Mouse (Mus musculus) limb, embryonic 10.5 days (tissue): Measurements from ENCODE around the gene Thy1. TPM values are rescaled to one million over a fixed set of nuclear protein-coding genes. Genes with fewer than 3 reads are reported as not detected.

ENCODE experiments used
- DNase-seq: peaks from one replicate; pipeline ENCODE4 v3.0.0-alpha.2; 2017; ENCODE audit warnings: low spot score
- H3K27ac ChIP-seq: fragments of 300-500 bp; sonication (generic); 2 replicates; pipeline ENCODE4 v1.5.1; 2016; ENCODE audit warnings: mild to moderate bottlenecking
- H3K27me3 ChIP-seq: fragments of 300-500 bp; sonication (generic); 2 replicates; pipeline ENCODE4 v1.6.1; 2016; ENCODE audit warnings: low read depth, mild to moderate bottlenecking; ENCODE audit not compliant: poor library complexity, severe bottlenecking
- H3K36me3 ChIP-seq: fragments of 300-500 bp; sonication (generic); 2 replicates; pipeline ENCODE4 v1.6.1; 2016; ENCODE audit warnings: mild to moderate bottlenecking, moderate library complexity
- H3K4me1 ChIP-seq: fragments of 300-500 bp; sonication (generic); 2 replicates; pipeline ENCODE4 v1.6.1; 2016
- H3K4me3 ChIP-seq: fragments of 300-500 bp; sonication (generic); 2 replicates; pipeline ENCODE4 v1.5.1; 2016; ENCODE audit warnings: mild to moderate bottlenecking, moderate library complexity
- H3K9me3 ChIP-seq: fragments of 300-500 bp; sonication (generic); replicated peaks from 2 replicates; pipeline ENCODE4 v1.6.1; 2016; ENCODE audit warnings: mild to moderate bottlenecking
- WGBS: fragments of 180-500 bp; shearing (Covaris S2); methylation state at CpG from one replicate; pipeline ENCODE4 v1.1.7; 2016; 5-methylcytosine and 5-hydroxymethylcytosine counted together
- polyA plus RNA-seq: library from polyadenylated mRNA; unstranded; fragments of >200 nt; fragmentation: Nextera tagmentation; extraction: Ambion mirVana; gene quantifications from 2 replicates; pipeline ENCODE4 v1.2.1, GENCODE M21; 2016

The Thy1 gene
- polyA plus RNA-seq, 1 experiment from 2014 or later, result 0.21 TPM

DNA sequence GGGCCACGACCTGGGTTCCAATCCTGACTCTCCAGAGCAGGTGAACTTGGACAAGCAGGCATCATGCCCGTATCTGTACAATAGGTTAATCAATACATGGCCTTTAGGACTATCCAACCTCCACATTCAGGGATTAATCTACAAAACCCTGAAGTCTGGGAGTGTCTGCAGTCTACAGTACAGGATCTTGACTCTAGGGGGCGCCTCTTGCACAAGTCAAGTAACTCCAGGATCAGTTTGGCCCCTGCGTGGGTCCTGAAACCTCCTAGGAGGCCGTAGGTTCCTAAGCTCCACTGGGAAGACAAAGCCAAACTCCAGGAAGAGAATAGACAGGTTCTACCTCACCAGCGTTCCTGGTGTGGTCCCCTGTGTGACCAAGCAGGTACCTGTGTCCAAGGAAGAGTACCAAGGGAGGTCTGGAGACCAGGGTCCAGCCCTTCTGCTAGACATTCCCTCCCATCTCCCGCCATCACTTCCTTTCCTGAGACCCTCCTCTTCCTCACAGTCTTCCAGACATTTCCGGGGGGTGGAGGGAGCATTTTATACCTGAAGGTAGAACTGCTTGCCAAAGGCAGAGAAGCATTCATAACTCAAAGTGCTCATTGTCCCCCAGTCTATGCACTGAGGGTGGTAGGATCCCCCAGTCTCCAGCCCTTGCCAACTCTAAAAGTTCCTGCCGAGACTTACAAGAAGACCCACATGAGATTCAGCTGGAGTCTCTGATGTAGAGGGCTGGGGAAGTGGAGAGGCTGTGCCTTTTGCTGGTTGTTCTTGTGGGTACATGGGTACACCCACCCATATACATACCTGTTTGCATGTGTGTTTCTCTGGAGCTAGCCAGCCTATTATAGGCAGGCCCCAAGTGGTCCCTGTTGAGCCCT is 31.5 kb downstream of the Thy1 start:
- no peak overlapping the region for H3K27ac ChIP-seq
- H3K36me3 ChIP-seq, result no peaks in the 10 kb centered on the region
- H3K9me3 ChIP-seq, result no peaks in the 10 kb centered on the region
- WGBS, result 56% methylated on average over 9 of the region's 9 CpGs
- no peak overlapping the region for H3K4me3 ChIP-seq
- H3K4me1 ChIP-seq, result peaks cover 38% of the 10 kb centered on the region
- DNase-seq, result no peak
- H3K27me3 ChIP-seq, result peaks cover 49% of the 10 kb centered on the region

DNA sequence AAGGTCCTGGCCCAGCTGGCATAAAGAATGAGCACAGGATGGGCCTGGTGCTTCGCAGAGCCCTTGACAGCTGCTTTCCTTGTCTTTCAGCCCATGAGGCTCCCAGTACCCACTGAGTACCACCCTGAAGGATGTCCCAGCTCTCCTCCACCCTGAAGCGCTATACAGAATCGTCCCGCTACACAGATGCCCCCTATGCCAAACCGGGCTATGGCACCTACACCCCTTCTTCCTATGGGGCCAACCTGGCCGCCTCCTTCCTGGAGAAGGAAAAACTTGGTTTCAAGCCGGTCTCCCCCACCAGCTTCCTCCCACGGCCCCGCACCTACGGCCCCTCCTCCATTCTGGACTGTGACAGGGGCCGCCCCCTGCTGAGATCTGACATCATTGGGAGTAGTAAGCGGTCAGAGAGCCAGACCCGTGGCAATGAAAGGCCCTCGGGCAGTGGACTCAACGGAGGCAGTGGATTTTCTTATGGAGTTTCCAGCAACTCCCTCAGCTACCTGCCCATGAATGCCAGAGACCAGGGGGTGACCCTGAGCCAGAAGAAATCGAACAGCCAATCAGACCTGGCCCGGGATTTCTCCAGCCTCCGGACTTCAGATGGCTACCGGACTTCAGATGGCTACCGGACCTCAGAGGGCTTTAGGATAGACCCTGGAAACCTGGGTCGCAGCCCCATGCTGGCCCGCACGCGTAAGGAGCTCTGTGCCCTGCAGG is 32.3 kb downstream of the Thy1 start:
- no peaks in the 10 kb centered on the region for H3K9me3 ChIP-seq
- no peaks in the 10 kb centered on the region for H3K36me3 ChIP-seq
- no peak overlapping the region for H3K27ac ChIP-seq
- WGBS, result 75% methylated on average over 24 of the region's 24 CpGs
- DNase-seq, result no peak
- H3K4me1 ChIP-seq, result peaks cover 44% of the 10 kb centered on the region
- H3K4me3 ChIP-seq, result no peak overlapping the region
- peaks cover 48% of the 10 kb centered on the region for H3K27me3 ChIP-seq

DNA sequence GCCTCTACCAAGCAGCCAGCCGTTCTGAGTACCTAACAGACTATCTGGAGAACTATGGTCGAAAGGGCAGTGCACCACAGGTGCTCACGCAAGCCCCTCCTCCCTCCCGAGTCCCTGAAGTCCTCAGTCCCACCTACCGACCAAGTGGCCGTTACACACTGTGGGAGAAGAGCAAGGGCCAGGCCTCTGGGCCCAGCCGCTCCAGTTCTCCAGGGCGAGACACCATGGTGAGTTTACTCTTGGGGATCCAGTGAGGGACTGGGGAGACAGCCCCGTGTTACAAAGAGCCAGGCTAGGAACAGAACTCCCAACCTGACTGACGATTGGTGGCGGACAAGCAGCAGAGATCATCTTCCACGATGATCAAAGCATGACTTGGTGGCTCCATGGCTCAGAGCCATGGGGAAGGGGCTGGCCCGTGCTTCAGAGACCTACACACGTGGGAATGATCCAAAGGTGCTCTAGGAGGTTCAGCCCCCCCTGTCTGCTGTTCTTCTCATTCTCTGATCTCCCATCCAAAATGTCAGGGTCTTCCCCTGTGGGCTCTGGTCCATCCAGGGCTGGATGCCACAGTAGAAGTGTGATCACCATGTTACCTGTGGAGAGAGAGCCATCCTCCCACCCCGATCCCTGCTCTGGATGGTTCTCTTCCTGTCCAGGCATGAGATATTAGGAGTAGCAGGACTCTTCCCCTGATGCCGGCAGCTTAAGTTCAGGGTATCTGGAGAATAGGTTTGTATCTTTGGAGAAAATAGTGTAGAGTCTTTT is 33.0 kb downstream of the Thy1 start:
- WGBS, result 66% methylated on average over 16 of the region's 16 CpGs
- H3K4me1 ChIP-seq, result peaks cover 42% of the 10 kb centered on the region
- H3K27me3 ChIP-seq, result peaks cover 50% of the 10 kb centered on the region
- no peak overlapping the region for H3K4me3 ChIP-seq
- no peak overlapping the region for H3K27ac ChIP-seq
- H3K36me3 ChIP-seq, result no peaks in the 10 kb centered on the region
- DNase-seq, result peak; percentile 30
- H3K9me3 ChIP-seq, result no peaks in the 10 kb centered on the region

DNA sequence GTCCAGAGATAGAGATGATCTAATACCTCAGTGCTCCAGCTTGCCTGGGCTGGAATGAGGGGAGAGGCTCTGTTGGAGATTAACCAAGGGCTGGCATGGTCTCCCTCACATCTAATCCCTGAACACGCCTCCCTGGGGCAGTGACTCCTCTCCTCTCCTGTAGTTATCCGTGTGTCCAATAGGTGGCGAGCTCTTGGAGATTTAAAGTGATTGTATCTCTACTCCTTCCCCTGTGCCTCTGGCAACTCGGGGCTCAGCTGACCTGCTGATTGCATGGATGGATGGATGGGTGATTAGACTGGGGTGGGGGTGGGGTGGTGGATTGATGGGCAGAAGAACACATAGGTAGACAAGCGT is 33.6 kb downstream of the Thy1 start:
- no peaks in the 10 kb centered on the region for H3K9me3 ChIP-seq
- no peak overlapping the region for H3K4me3 ChIP-seq
- DNase-seq, result peak; percentile 47
- WGBS, result 12% methylated on average over 5 of the region's 5 CpGs
- no peaks in the 10 kb centered on the region for H3K36me3 ChIP-seq
- H3K4me1 ChIP-seq, result peaks cover 43% of the 10 kb centered on the region
- H3K27me3 ChIP-seq, result peaks cover 51% of the 10 kb centered on the region
- no peak overlapping the region for H3K27ac ChIP-seq

DNA sequence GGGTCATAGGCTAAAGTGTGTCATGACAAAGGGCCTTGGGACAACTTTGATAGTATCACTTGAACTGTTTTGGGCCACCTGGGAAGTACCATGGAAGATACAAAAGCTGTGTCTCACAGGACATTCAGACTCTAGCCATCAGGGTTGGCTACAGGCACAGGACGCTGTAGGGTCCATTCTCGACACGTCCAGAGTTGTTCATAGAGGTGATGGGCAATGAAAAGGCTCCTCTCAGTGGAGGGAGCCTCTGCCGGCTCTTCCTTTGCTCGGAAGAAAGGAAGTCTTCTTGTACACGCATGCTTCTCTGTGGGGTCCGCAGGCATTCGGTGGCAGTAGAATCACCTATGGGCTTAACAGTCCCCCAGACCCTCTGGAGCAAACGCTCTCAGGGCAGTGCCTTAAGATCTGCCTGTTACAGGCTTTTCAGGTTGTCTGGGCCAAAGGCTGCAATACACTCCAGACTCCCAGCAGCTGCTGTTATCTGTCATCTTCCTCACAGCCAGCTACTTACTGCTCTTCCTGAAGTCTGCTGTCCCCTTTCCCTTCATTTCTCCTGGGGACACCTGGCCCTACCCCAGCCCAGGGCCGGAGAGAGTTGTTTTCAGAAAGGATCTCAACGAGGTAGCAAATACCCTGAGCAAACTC is 34.2 kb downstream of the Thy1 start:
- Histone ChIP-seq H3K27me3 (peaks cover 56% of the 10 kb centered on the region), H3K9me3 (no peaks in the 10 kb centered on the region), H3K4me3 (no peak overlapping the region), H3K36me3 (no peaks in the 10 kb centered on the region), H3K4me1 (peaks cover 41% of the 10 kb centered on the region), H3K27ac (no peak overlapping the region)
- DNase-seq, result no peak
- WGBS, result 81% methylated on average over 11 of the region's 11 CpGs

GRCm38 (mm10) chr9:44078136-44078797 is 35.1 kb downstream of the Thy1 start:
- H3K4me3 ChIP-seq, result no peak overlapping the region
- H3K36me3 ChIP-seq, result no peaks in the 10 kb centered on the region
- H3K9me3 ChIP-seq, result no peaks in the 10 kb centered on the region
- 83% methylated on average over 10 of the region's 10 CpGs for WGBS
- H3K27ac ChIP-seq, result no peak overlapping the region
- peaks cover 33% of the 10 kb centered on the region for H3K4me1 ChIP-seq
- no peak for DNase-seq
- H3K27me3 ChIP-seq, result peaks cover 61% of the 10 kb centered on the region

DNA sequence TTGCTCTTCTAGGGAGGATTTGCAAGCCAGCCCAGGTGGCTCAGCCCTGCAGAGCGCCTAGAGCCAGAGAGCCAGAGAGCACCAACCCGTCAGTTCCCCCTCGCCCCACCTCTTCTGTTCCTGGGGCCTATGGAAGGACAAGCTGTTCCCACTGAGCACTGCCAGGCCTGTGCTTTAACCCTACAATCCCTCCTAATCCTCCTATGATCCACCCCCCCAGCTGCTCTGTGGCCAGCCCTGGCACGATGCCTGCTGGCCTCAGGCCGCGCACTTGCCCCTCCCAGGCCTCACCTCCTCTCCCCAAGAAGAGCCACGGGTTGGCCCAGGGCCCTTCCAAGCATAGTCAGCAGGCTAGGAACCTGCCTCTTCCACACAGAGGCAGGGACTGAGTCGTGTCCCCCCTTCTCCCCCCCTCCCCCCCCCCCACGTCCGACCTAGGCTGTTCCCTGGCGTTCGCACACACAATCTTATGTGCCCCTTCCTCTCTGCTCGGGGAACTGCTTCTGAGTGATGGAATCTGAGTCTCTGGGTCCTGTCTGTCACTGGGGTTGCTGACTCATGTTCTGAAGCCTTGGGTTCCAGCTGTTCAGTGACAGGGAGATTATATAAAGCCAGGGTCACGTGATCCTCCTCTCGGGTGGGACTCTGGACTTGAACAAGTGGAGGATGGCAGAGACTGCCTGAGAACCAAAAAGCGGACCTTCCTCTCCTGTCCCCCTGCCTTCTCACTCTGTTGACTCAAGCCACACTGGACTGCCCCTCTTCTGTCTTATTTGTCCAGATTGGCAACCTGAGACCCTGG is 36.0 kb downstream of the Thy1 start:
- WGBS, result 52% methylated on average over 16 of the region's 16 CpGs
- H3K27ac ChIP-seq, result peak overlapping the region; percentile 7; the same call in 1 of the 2 replicates
- no peak for DNase-seq
- H3K36me3 ChIP-seq, result no peaks in the 10 kb centered on the region
- H3K4me3 ChIP-seq, result no peak overlapping the region
- H3K27me3 ChIP-seq, result peaks cover 69% of the 10 kb centered on the region
- H3K9me3 ChIP-seq, result no peaks in the 10 kb centered on the region
- H3K4me1 ChIP-seq, result peaks cover 42% of the 10 kb centered on the region

DNA sequence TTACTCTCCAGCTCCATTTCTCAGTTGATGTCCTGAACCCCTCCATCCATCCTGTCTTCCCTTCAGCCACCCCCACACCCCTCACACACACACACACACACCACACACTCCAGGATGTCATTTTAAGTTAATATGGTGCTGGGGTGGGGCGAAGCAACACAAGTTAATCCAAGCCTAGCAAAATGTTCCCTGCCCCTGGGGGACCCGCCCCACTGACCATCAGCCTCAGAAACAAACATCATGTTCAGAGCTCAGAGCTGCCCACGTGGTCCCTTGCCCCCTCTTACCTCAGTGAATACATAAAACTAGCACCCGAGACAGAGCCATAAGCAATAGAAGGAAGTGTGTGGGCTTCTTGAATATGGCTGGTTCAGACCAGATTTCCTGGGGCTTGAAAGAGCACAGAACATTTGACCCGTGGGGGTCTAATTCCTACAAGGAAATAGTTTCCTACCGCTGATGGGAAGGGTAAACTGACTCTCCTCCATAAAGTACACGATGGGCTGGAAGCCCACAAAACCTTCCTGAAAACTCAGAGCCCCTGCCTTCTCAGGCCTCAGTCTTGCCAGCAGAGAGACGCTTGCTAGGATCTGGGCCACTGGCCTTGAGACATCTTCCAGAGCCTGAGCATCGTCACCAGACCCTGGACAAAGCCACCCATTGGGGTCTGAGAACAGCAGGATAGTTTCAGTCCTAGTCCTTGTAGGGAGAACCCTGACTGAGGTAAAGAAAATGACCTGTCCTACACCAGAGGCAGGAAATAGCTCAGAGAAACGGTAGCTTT is 37.0 kb downstream of the Thy1 start:
- 82% methylated on average over 10 of the region's 10 CpGs for WGBS
- no peak overlapping the region for H3K27ac ChIP-seq
- H3K36me3 ChIP-seq, result no peaks in the 10 kb centered on the region
- no peak for DNase-seq
- no peaks in the 10 kb centered on the region for H3K9me3 ChIP-seq
- peaks cover 52% of the 10 kb centered on the region for H3K4me1 ChIP-seq
- H3K27me3 ChIP-seq, result peaks cover 75% of the 10 kb centered on the region
- H3K4me3 ChIP-seq, result no peak overlapping the region

DNA sequence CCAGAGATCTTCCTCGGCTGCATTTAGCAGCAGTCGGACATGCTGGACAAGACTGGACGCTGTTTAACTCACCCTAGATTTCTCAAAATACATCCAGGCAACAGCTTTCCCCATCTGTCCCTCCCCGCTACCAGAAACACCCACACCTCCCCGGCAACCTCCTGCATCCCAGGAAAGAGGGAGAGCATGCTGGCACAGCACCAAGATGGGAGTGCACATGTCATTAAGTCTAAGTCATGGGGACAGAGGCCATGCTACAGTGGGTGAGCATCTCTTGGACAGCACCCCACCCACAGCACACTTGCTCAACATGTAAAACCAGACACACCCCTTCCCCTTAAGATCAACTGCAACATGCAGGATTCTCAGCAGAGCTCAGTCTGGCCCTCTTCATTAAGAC is 37.8 kb downstream of the Thy1 start:
- no peaks in the 10 kb centered on the region for H3K9me3 ChIP-seq
- H3K4me1 ChIP-seq, result peaks cover 60% of the 10 kb centered on the region
- H3K4me3 ChIP-seq, result no peak overlapping the region
- WGBS, result 83% methylated on average over 5 of the region's 5 CpGs
- no peak for DNase-seq
- H3K27ac ChIP-seq, result no peak overlapping the region
- H3K27me3 ChIP-seq, result peaks cover 75% of the 10 kb centered on the region
- no peaks in the 10 kb centered on the region for H3K36me3 ChIP-seq

- H3K36me3 ChIP-seq, result no peaks in the 10 kb centered on the region
- H3K9me3 ChIP-seq, result no peaks in the 10 kb centered on the region
- H3K27ac ChIP-seq, result no peak overlapping the region
- WGBS, result 59% methylated on average over 5 of the region's 5 CpGs
- H3K4me3 ChIP-seq, result no peak overlapping the region
- peaks cover 76% of the 10 kb centered on the region for H3K27me3 ChIP-seq
- peaks cover 63% of the 10 kb centered on the region for H3K4me1 ChIP-seq
- no peak for DNase-seq
Observed at GRCm38 (mm10) chr9:44081581-44081980, 38.4 kb downstream of the Thy1 start.

GRCm38 (mm10) chr9:44082266-44082665 is 39.1 kb downstream of the Thy1 start:
- WGBS, result 91% methylated on average over 5 of the region's 5 CpGs
- H3K36me3 ChIP-seq, result no peaks in the 10 kb centered on the region
- no peak overlapping the region for H3K4me3 ChIP-seq
- H3K27me3 ChIP-seq, result peaks cover 80% of the 10 kb centered on the region
- no peak for DNase-seq
- H3K4me1 ChIP-seq, result peaks cover 66% of the 10 kb centered on the region
- no peaks in the 10 kb centered on the region for H3K9me3 ChIP-seq
- no peak overlapping the region for H3K27ac ChIP-seq
